Mouse (Mus musculus): ENCODE measurements around the gene Knl1. TPM values are rescaled to one million over a fixed set of nuclear protein-coding genes. Genes with fewer than 3 reads are reported as not detected.

Gene Knl1
- polyA plus RNA-seq, 1 experiment from 2014 or later, result 3.0 TPM

DNA sequence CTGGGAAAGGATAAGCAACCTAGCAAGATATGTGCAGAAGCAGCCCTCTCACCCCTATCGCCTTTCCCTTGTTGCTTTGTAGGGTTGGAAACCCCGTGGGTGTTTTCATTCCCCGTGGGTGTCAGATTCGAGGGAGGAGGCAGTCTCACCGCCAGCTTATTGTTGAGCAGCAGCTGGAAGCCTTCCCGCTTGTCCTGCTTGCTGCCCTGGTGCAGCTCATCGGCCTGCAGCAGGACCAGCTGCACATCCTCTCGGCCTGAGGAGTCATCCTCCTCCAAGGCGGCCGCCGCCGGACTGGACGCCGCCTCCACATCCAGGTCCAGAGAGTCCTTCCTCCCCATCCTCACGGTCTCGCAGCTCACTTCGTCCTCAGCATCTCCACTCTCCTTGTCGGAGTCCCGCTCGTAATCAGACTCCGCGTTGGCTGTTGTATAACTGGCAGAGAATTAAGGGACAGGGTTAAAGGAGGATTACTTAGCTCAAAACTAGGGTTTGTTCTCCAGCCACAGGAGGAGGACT is 100.3 kb downstream of the Knl1 start:
- Histone ChIP-seq H3K9me3 (ENCODE audit: low read length) (no peaks in the 10 kb centered on the region), H3K4me2 (replicated peaks; ENCODE audit: low read depth, low read length) (no peak overlapping the region), H3K27ac (ENCODE audit: low read length) (no peak overlapping the region), H3K36me3 (ENCODE audit: insufficient read depth, low read length) (peaks cover 31% of the 10 kb centered on the region), H3K9ac (replicated peaks; ENCODE audit: low read depth) (no peak overlapping the region), H3K4me1 (ENCODE audit: insufficient read depth, low read depth, low read length) (no peaks in the 10 kb centered on the region), H3K27me3 (replicated peaks; ENCODE audit: insufficient read depth, low read length) (no peaks in the 10 kb centered on the region), H3K4me3 (ENCODE audit: low read depth, low read length) (no peak overlapping the region)
- DNase-seq (ENCODE audit: low spot score) (no peak), ATAC-seq (no peak)
- WGBS, result 86% methylated on average over 22 of the region's 22 CpGs
- no peak for TF ChIP-seq CTCF (IDR thresholded peaks at IDR 0.05)
- no peak for TF ChIP-seq EP300 (IDR thresholded peaks at IDR 0.05)

DNA sequence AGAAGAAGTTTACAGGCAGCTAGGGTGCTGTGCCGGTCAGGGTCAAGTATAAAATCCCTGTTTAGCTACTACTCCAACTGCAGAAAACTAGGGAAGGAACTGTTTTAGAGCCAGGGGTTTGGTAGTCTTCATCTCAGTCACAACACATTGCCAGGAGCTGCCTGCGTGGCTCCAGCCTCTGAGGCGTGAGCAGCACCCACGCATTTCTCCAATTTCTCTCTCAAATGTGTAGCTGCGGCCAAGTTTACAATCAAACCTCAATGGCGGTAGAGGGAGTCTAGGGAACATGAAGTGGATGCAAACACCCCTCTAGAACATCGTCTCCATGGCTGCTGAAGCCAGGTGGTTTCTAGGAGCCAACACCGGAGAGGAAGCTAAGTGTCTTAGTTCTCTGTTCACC is 100.9 kb downstream of the Knl1 start:
- Histone ChIP-seq H3K9ac (replicated peaks; ENCODE audit: low read depth) (no peak overlapping the region), H3K36me3 (ENCODE audit: insufficient read depth, low read length) (peaks cover 29% of the 10 kb centered on the region), H3K4me3 (ENCODE audit: low read depth, low read length) (no peak overlapping the region), H3K9me3 (ENCODE audit: low read length) (no peaks in the 10 kb centered on the region), H3K27me3 (replicated peaks; ENCODE audit: insufficient read depth, low read length) (no peaks in the 10 kb centered on the region), H3K4me2 (replicated peaks; ENCODE audit: low read depth, low read length) (no peak overlapping the region), H3K27ac (ENCODE audit: low read length) (no peak overlapping the region), H3K4me1 (ENCODE audit: insufficient read depth, low read depth, low read length) (no peaks in the 10 kb centered on the region)
- ATAC-seq, result no peak
- no peak for DNase-seq (ENCODE audit: low spot score)
- no peak for TF ChIP-seq CTCF (IDR thresholded peaks at IDR 0.05)
- no peak for TF ChIP-seq EP300 (IDR thresholded peaks at IDR 0.05)
- 88% methylated on average over 8 of the region's 8 CpGs for WGBS

DNA sequence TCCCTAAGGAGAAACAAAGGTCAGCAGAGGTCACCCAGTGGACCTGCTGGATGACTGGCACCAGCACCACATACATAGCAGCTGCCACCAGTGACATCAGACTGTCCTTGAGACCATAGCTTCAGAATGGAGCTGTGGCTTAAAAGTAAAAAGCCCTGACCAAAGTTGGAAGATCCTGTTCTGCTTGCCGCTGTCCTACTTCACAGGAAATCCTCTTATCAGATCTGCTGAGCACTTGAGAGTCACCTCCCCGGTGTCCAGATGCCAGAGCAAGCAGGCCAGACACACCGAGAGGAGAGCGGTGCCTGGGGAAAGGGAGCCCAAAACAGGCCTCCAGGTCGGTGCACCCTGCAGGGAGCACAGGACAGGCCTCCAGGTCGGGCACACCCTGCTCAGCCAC is 105.3 kb downstream of the Knl1 start:
- ATAC-seq (no peak), DNase-seq (ENCODE audit: low spot score) (no peak)
- Histone ChIP-seq H3K9me3 (ENCODE audit: low read length) (no peaks in the 10 kb centered on the region), H3K4me1 (ENCODE audit: insufficient read depth, low read depth, low read length) (no peaks in the 10 kb centered on the region; the same call in 1 of the 2 replicates), H3K9ac (replicated peaks; ENCODE audit: low read depth) (no peak overlapping the region), H3K27me3 (replicated peaks; ENCODE audit: insufficient read depth, low read length) (no peaks in the 10 kb centered on the region), H3K36me3 (ENCODE audit: insufficient read depth, low read length) (peaks cover 8% of the 10 kb centered on the region), H3K4me3 (ENCODE audit: low read depth, low read length) (no peak overlapping the region), H3K27ac (ENCODE audit: low read length) (no peak overlapping the region), H3K4me2 (replicated peaks; ENCODE audit: low read depth, low read length) (no peak overlapping the region)
- WGBS, result 76% methylated on average over 6 of the region's 6 CpGs
- no peak for TF ChIP-seq CTCF (IDR thresholded peaks at IDR 0.05)

DNA sequence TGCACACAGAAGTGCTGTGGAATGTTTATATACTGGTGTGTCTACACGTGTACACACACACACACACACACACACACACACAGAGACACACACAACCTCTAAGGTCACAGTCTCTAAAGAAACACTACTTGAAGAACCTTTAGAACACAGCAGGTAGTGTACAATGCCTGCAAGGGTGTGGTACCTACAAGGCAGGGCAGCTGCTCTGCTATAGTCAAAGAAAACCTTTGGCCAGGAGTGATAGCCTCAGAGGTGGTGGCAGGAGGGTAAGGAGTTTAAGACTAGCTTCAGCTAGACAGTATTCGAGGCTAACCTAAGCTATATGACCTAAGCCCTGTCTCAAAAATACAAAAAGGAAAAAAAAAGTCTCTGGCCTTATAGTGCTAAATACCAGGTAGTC is 107.8 kb downstream of the Knl1 start:
- ATAC-seq, result no peak
- WGBS, result 85% methylated on average over 2 of the region's 2 CpGs
- Histone ChIP-seq H3K27me3 (replicated peaks; ENCODE audit: insufficient read depth, low read length) (no peaks in the 10 kb centered on the region), H3K9me3 (ENCODE audit: low read length) (no peaks in the 10 kb centered on the region), H3K36me3 (ENCODE audit: insufficient read depth, low read length) (no peaks in the 10 kb centered on the region; the same call in 1 of the 2 replicates), H3K9ac (replicated peaks; ENCODE audit: low read depth) (no peak overlapping the region), H3K27ac (ENCODE audit: low read length) (no peak overlapping the region), H3K4me2 (replicated peaks; ENCODE audit: low read depth, low read length) (no peak overlapping the region), H3K4me1 (ENCODE audit: insufficient read depth, low read depth, low read length) (no peaks in the 10 kb centered on the region; the same call in 1 of the 2 replicates), H3K4me3 (ENCODE audit: low read depth, low read length) (no peak overlapping the region)
- no peak for TF ChIP-seq CTCF (IDR thresholded peaks at IDR 0.05)
- no peak for TF ChIP-seq EP300 (IDR thresholded peaks at IDR 0.05)
- DNase-seq (ENCODE audit: low spot score), result no peak

Other genes with a start within 250 kb of the Knl1 start
- gene Knstrn, start 233.1 kb upstream of the Knl1 start, polyA plus RNA-seq (2015; fragmentation: Nextera tagmentation; extraction: Ambion mirVana), result 4.9 and 9.0 TPM in 2 replicates
- gene Ivd, start 185.2 kb upstream of the Knl1 start, polyA plus RNA-seq (2015; fragmentation: Nextera tagmentation; extraction: Ambion mirVana), result 46.5 and 53.2 TPM in 2 replicates
- gene Bahd1, start 146.7 kb upstream of the Knl1 start, polyA plus RNA-seq (2015; fragmentation: Nextera tagmentation; extraction: Ambion mirVana), result 5.1 and 5.4 TPM in 2 replicates
- gene Chst14, start 120.6 kb upstream of the Knl1 start, polyA plus RNA-seq (2015; fragmentation: Nextera tagmentation; extraction: Ambion mirVana), result 20.8 and 22.0 TPM in 2 replicates
- gene Ccdc32, start 17.7 kb upstream of the Knl1 start, polyA plus RNA-seq (2015; fragmentation: Nextera tagmentation; extraction: Ambion mirVana), result 23.2 and 25.3 TPM in 2 replicates
- gene Rpusd2, start 12.3 kb upstream of the Knl1 start, polyA plus RNA-seq (2015; fragmentation: Nextera tagmentation; extraction: Ambion mirVana), result 1.1 and 1.3 TPM in 2 replicates
- 4.2 and 5.1 TPM in 2 replicates for gene Rad51, start 65.7 kb downstream of the Knl1 start, polyA plus RNA-seq (2015; fragmentation: Nextera tagmentation; extraction: Ambion mirVana)
- gene Rmdn3, start 109.9 kb downstream of the Knl1 start, polyA plus RNA-seq (2015; fragmentation: Nextera tagmentation; extraction: Ambion mirVana), result 28.2 and 28.4 TPM in 2 replicates
- 13.9 and 14.2 TPM in 2 replicates for gene Gchfr, start 120.7 kb downstream of the Knl1 start, polyA plus RNA-seq (2015; fragmentation: Nextera tagmentation; extraction: Ambion mirVana)
- gene Gm14137, start 127.4 kb downstream of the Knl1 start, polyA plus RNA-seq (2015; fragmentation: Nextera tagmentation; extraction: Ambion mirVana), result 0.12 and 0.13 TPM in 2 replicates
- gene Zfyve19, start 161.5 kb downstream of the Knl1 start, polyA plus RNA-seq (2015; fragmentation: Nextera tagmentation; extraction: Ambion mirVana), result 32.0 TPM in 2 replicates
- gene Dnajc17, start 161.7 kb downstream of the Knl1 start, polyA plus RNA-seq (2015; fragmentation: Nextera tagmentation; extraction: Ambion mirVana), result 11.8 and 13.2 TPM in 2 replicates
- 2.1 and 2.2 TPM in 2 replicates for gene Ppp1r14d, start 182.8 kb downstream of the Knl1 start, polyA plus RNA-seq (2015; fragmentation: Nextera tagmentation; extraction: Ambion mirVana)
- gene Spint1, start 190.2 kb downstream of the Knl1 start, polyA plus RNA-seq (2015; fragmentation: Nextera tagmentation; extraction: Ambion mirVana), result 53.7 and 54.8 TPM in 2 replicates
- gene Rhov, start 224.2 kb downstream of the Knl1 start, polyA plus RNA-seq (2015; fragmentation: Nextera tagmentation; extraction: Ambion mirVana), result 3.0 and 3.1 TPM in 2 replicates
- gene Vps18, start 241.6 kb downstream of the Knl1 start, polyA plus RNA-seq (2015; fragmentation: Nextera tagmentation; extraction: Ambion mirVana), result 11.1 and 11.4 TPM in 2 replicates